Mouse (Mus musculus): ENCODE data around the gene Srsf2. TPM values are rescaled to one million over a fixed set of nuclear protein-coding genes. Genes with fewer than 3 reads are reported as not detected.

The Srsf2 gene
- polyA plus RNA-seq, 1 experiment from 2014 or later: 830 TPM

DNA sequence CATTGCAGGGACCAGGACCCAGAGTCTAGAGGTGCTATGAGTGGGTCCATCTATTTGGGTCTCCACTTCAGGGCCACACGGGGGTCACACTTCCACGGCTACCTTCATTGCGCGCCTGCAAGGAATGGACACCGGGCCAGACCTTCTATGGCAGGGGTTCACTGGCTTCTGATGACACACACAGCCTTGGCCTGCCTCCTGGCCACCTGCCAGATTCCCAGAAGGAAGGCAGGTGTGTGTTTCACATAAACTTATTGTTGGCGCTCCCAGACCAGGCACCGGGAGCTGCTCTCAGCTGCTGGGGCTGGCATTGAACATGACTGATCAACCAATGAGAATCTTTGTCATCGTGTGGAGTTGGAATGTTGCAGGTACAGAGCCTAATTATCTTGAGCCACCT is 25.6 kb upstream of the Srsf2 start:
- Histone ChIP-seq H3K36me3 (peaks cover 21% of the 10 kb centered on the region), H3K27me3 (no peaks in the 10 kb centered on the region), H3K4me2 (no peak overlapping the region), H3K9me3 (no peaks in the 10 kb centered on the region), H3K27ac (no peak overlapping the region), H3K4me1 (peaks cover 5% of the 10 kb centered on the region; the same call in 1 of the 2 replicates), H3K4me3 (no peak overlapping the region), H3K9ac (no peak overlapping the region)
- no peak for ATAC-seq (ENCODE audit: insufficient number of reproducible peaks, insufficient read depth, low FRiP score, low TSS enrichment, low read depth)
- 90% methylated on average over 8 of the region's 8 CpGs for WGBS

DNA sequence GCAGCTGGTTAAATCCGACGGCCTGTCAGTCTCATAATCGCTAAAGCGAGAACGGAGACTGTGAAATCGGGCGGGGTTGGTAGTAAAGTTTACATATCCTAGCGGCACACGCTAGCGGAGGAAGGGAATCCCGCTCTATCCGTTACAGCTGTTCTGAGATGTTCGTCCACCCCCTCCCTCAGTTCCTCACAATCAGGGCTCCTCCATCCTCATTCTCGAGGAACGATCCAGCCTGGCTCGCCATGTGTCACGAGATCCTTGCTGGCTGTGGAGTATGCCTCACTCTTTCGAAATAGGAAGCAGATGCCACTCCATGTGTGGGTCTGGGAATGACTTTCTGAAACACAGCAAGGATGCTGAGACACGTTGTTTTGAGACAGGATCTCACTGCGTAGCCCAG is 21.1 kb upstream of the Srsf2 start:
- peak overlapping the region; percentile 68 for H3K27ac ChIP-seq
- ATAC-seq (ENCODE audit: insufficient number of reproducible peaks, insufficient read depth, low FRiP score, low TSS enrichment, low read depth): no peak
- WGBS: 52% methylated on average over 20 of the region's 20 CpGs
- H3K4me3 ChIP-seq: no peak overlapping the region
- no peaks in the 10 kb centered on the region for H3K27me3 ChIP-seq
- peaks cover 44% of the 10 kb centered on the region for H3K36me3 ChIP-seq
- H3K9ac ChIP-seq: 0 out of 2 replicates have a peak overlapping the region, but pooled peaks have one; percentile 16
- H3K4me2 ChIP-seq: peak overlapping the region; percentile 18; the same call in 1 of the 2 replicates
- H3K4me1 ChIP-seq: peaks cover 9% of the 10 kb centered on the region; the same call in 1 of the 2 replicates
- H3K9me3 ChIP-seq: no peaks in the 10 kb centered on the region

DNA sequence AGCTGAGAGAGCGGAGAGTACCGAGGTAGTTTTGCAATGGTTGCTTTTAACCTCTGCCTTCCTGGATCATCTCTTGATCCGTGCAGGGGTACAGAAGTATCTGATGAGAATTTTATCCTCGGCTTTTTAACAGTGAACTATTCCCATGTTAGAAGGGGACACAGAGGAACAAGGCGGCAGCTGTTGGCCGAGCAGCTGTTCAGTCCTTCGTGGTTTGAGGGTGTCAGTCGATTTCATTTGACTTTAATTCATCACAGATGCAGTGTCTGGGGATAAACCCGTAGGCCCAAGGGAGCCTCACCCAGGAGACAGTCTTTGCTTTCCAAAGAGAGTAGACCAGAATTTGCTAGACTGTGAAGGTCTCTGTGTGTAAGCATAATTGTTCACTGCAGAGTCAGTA is 18.6 kb upstream of the Srsf2 start:
- Histone ChIP-seq H3K4me3 (no peak overlapping the region), H3K4me1 (peaks cover 9% of the 10 kb centered on the region; the same call in 1 of the 2 replicates), H3K9ac (no peak overlapping the region), H3K9me3 (no peaks in the 10 kb centered on the region), H3K36me3 (peaks cover 63% of the 10 kb centered on the region), H3K27me3 (no peaks in the 10 kb centered on the region), H3K4me2 (no peak overlapping the region), H3K27ac (no peak overlapping the region)
- WGBS: 62% methylated on average over 9 of the region's 9 CpGs
- ATAC-seq (ENCODE audit: insufficient number of reproducible peaks, insufficient read depth, low FRiP score, low TSS enrichment, low read depth): no peak

DNA sequence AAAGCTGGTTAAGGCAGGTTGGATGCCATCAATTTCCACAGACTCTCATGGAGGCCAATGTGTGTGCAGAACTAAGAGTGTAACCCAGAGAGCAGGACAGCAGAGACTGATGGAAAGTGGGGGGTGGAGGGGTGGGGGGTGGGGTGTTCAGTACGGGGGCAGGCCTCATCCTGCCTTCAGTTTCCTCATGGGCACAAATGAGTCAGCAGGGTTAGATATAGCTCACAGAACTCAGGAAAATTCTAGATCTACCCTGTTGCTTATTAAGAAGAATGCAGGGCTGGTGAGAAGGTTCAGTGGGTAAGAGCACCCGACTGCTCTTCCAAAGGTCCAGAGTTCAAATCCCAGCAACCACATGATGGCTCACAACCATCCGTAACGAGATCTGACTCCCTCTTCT is 16.7 kb upstream of the Srsf2 start:
- ATAC-seq (ENCODE audit: insufficient number of reproducible peaks, insufficient read depth, low FRiP score, low TSS enrichment, low read depth): no peak
- Histone ChIP-seq H3K9ac (no peak overlapping the region), H3K27me3 (no peaks in the 10 kb centered on the region), H3K9me3 (no peaks in the 10 kb centered on the region), H3K4me3 (no peak overlapping the region), H3K4me1 (peaks cover 9% of the 10 kb centered on the region; the same call in 1 of the 2 replicates), H3K27ac (0 out of 2 replicates have a peak overlapping the region, but pooled peaks have one; percentile 28), H3K4me2 (no peak overlapping the region), H3K36me3 (peaks cover 73% of the 10 kb centered on the region)
- WGBS: 78% methylated on average over 4 of the region's 4 CpGs

DNA sequence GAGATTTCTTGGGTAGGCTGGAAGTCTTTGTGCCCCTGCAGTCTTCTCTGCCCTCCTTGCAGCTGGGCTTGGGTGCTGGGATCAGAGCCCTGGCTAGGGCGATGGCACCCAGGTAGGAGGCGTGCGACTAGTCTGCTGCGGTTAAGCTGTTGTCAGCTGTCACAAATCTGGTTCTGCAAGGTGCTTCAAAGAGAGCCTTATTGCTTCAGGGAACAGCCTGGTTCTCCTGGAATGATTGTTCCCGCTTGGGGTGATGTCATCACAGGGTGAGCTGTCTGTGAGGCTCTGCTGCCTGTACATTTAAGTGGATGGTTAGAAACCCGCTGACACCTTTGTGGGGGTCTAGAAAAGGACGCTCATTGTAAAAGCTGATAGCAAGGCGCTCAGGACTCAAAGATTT is 16.3 kb upstream of the Srsf2 start:
- Histone ChIP-seq H3K4me3 (no peak overlapping the region), H3K9ac (no peak overlapping the region), H3K27ac (0 out of 2 replicates have a peak overlapping the region, but pooled peaks have one; percentile 28), H3K36me3 (peaks cover 73% of the 10 kb centered on the region), H3K27me3 (no peaks in the 10 kb centered on the region), H3K9me3 (no peaks in the 10 kb centered on the region), H3K4me1 (peaks cover 9% of the 10 kb centered on the region; the same call in 1 of the 2 replicates), H3K4me2 (no peak overlapping the region)
- 0 out of 2 replicates have a peak, but pooled peaks have one; percentile 43 for ATAC-seq (ENCODE audit: insufficient number of reproducible peaks, insufficient read depth, low FRiP score, low TSS enrichment, low read depth)
- 77% methylated on average over 8 of the region's 8 CpGs for WGBS

DNA sequence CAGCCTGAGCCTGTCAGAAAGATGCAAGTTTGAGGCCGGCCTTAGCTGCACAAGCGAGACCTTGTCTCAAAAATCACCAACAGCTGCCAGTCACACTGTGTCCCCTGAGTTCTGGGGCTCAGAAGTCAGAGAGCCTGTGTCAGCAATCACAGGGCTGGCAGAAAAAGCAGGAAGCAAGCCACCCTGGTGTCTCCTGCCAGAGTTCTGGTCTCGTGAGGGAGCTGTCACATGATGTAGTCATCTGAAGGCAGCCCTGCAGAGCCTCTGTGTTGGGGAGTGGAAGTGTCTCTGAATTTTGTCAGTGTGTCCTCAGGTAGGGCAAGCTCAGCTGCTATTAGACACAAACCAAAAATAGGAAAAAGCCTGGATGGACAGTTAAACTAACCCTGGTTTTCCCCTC is 15.2 kb upstream of the Srsf2 start:
- no peak overlapping the region for H3K27ac ChIP-seq
- peaks cover 73% of the 10 kb centered on the region for H3K36me3 ChIP-seq
- H3K27me3 ChIP-seq: no peaks in the 10 kb centered on the region
- no peak for ATAC-seq (ENCODE audit: insufficient number of reproducible peaks, insufficient read depth, low FRiP score, low TSS enrichment, low read depth)
- WGBS: 43% methylated on average over 3 of the region's 3 CpGs
- H3K4me3 ChIP-seq: no peak overlapping the region
- H3K9me3 ChIP-seq: no peaks in the 10 kb centered on the region
- peaks cover 1% of the 10 kb centered on the region; the same call in 1 of the 2 replicates for H3K4me1 ChIP-seq
- no peak overlapping the region for H3K9ac ChIP-seq
- H3K4me2 ChIP-seq: no peak overlapping the region

DNA sequence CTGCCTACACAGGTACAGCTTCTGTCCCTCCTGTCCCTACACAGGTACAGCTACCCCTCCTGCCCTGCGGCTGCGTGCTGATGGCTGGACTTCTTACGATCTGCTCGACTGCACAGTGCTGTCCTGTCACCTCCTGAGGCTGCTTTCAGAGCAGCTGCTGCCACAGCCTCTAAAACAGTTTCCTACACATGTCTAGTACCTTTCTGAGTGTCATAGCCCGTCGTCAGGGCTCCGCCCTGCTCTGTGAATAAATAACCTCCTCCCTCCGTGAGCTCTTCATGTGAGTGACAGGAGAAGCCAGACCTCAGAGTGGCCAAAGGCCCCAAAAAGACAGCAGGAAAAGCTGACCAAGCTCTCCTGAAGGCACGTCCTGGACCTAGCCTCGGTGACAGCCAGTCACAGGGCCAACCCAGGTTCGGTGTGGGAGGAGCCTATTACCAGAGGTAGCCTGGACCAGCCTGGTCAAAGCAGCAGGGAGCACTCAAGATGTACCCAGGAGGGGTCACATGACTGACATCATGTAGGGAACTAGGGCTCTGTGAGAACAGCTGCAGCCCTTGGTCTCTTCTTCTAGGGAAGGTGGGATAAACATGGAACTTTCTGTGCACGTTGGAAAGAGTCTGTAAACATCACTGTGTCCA is 13.2 kb upstream of the Srsf2 start:
- H3K36me3 ChIP-seq: peaks cover 80% of the 10 kb centered on the region
- H3K9ac ChIP-seq: no peak overlapping the region
- WGBS: 82% methylated on average over 12 of the region's 12 CpGs
- H3K27me3 ChIP-seq: no peaks in the 10 kb centered on the region
- no peak overlapping the region for H3K4me2 ChIP-seq
- no peak for ATAC-seq (ENCODE audit: insufficient number of reproducible peaks, insufficient read depth, low FRiP score, low TSS enrichment, low read depth)
- H3K4me1 ChIP-seq: no peaks in the 10 kb centered on the region
- no peaks in the 10 kb centered on the region for H3K9me3 ChIP-seq
- H3K4me3 ChIP-seq: no peak overlapping the region
- H3K27ac ChIP-seq: no peak overlapping the region

DNA sequence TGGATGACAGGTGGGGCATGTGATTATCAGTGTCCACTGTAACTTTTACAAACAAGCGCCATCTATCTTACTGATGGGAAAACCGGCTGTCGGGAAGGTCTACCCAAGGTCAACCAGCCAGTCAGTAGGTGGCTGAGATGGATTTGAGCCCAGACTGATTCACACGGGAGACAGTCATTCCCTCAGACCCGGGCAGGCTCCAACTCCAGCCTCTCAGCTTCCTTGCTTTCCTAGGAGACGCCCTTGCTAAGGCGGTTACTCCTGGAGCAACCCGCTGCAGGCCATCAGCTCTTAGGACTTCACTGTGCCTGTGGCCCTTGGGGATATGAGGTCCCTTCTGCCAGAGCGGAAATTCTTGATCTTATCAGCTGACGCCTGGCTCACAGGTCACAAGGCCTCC is 11.6 kb upstream of the Srsf2 start:
- no peak for ATAC-seq (ENCODE audit: insufficient number of reproducible peaks, insufficient read depth, low FRiP score, low TSS enrichment, low read depth)
- Histone ChIP-seq H3K4me2 (no peak overlapping the region), H3K36me3 (peaks cover 89% of the 10 kb centered on the region), H3K9me3 (no peaks in the 10 kb centered on the region), H3K9ac (0 out of 2 replicates have a peak overlapping the region, but pooled peaks have one; percentile 8), H3K27me3 (no peaks in the 10 kb centered on the region), H3K4me1 (no peaks in the 10 kb centered on the region), H3K4me3 (no peak overlapping the region), H3K27ac (no peak overlapping the region)
- WGBS: 81% methylated on average over 10 of the region's 10 CpGs

DNA sequence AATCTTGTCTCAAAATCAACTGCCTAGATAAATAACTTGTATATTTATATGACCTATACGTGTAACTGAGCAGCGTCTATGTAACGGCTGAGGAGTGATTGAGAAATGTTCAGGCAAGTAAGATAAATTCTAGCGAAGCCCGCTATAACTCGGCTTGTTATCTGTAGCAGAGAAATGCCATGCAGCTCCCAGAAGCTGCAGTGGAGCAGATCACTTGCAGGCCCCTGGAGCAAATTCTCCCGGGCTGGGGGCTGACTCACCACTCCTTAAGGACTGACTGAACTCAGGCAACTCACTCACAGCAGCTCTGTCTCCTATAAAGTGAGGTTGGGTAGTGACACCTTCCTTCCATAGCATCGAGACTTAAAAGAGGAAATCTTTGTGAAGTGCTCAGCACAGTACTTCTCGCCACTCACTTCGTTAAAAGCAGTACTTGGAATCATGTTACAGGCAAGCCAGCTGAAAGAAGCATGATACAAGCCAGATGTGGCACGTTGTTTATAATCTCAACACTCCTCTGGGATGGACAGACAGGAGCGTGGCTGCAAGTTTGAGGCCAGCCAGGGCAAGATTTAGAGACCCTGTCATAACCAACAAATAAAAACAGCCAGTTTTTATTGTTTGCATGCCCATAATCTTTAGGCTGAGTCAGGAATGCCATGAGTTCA is 4.4 kb upstream of the Srsf2 start:
- WGBS: 44% methylated on average over 12 of the region's 12 CpGs
- Histone ChIP-seq H3K27me3 (no peaks in the 10 kb centered on the region), H3K27ac (peak overlapping the region; percentile 17; the same call in 1 of the 2 replicates), H3K4me2 (no peak overlapping the region), H3K9ac (0 out of 2 replicates have a peak overlapping the region, but pooled peaks have one; percentile 38), H3K9me3 (no peaks in the 10 kb centered on the region), H3K36me3 (peaks cover 46% of the 10 kb centered on the region), H3K4me1 (peaks cover 16% of the 10 kb centered on the region), H3K4me3 (no peak overlapping the region)
- ATAC-seq (ENCODE audit: insufficient number of reproducible peaks, insufficient read depth, low FRiP score, low TSS enrichment, low read depth): no peak

DNA sequence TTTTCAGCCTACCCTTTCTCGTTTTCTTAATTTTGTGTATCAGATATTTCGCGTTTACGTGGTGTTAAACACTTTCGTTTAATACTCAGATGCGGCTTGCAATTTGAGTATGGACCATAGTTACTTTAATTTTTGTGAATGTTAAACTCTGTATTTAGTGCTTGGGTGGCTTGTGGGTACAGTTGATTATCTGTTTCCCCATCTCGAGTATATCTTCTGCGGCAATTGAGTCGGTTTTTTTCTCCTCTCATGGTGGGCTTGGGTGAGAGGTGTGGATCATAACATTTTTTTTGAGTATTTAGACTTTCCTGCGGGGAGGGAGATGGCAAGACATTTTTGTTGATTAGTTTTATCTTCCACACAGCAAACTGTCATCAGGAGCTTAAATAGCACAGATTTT is 1.4 kb upstream of the Srsf2 start:
- H3K4me2 ChIP-seq: peak overlapping the region; percentile 66
- H3K9me3 ChIP-seq: no peaks in the 10 kb centered on the region
- peaks cover 27% of the 10 kb centered on the region for H3K4me1 ChIP-seq
- 26% methylated on average over 10 of the region's 10 CpGs for WGBS
- peak overlapping the region; percentile 99 for H3K9ac ChIP-seq
- peak overlapping the region; percentile 99 for H3K27ac ChIP-seq
- H3K36me3 ChIP-seq: peaks cover 35% of the 10 kb centered on the region
- H3K27me3 ChIP-seq: no peaks in the 10 kb centered on the region
- ATAC-seq (ENCODE audit: insufficient number of reproducible peaks, insufficient read depth, low FRiP score, low TSS enrichment, low read depth): no peak
- peak overlapping the region; percentile 96 for H3K4me3 ChIP-seq

DNA sequence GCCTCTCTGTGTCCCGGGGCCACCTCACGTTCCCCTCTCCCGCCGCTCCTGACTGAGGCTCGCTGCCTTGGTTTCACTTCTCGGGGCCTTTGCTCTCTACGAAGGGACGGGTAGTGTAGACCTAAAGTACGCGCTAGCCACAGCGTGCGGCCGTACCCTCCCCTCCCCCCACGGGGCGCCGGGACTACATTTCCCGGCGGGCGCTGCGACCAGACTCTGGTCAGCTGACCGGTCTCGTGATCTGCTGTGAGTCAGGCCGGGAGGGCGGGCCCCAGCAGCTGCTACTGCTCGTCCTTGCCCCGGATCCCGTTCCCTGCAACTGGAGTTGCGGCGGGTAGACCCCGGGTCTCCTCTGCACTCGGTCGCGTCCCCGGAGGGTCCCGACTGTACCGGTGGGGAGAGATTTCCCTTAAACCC is 626 bp upstream of the Srsf2 start:
- H3K4me1 ChIP-seq: peaks cover 27% of the 10 kb centered on the region
- under 1% methylated on average over 36 of the region's 36 CpGs for WGBS
- no peaks in the 10 kb centered on the region for H3K9me3 ChIP-seq
- peak overlapping the region; percentile 96 for H3K4me3 ChIP-seq
- peak overlapping the region; percentile 99 for H3K27ac ChIP-seq
- peaks cover 34% of the 10 kb centered on the region for H3K36me3 ChIP-seq
- peak; percentile 82 for ATAC-seq (ENCODE audit: insufficient number of reproducible peaks, insufficient read depth, low FRiP score, low TSS enrichment, low read depth)
- peak overlapping the region; percentile 66 for H3K4me2 ChIP-seq
- peak overlapping the region; percentile 99 for H3K9ac ChIP-seq
- no peaks in the 10 kb centered on the region for H3K27me3 ChIP-seq

All from embryonic facial prominence, embryonic 13.5 days (tissue).